Mouse (Mus musculus) midbrain, postnatal 0 days (tissue): Measurements from ENCODE around the gene Dynlt1b. TPM values are rescaled to one million over a fixed set of nuclear protein-coding genes. Genes with fewer than 3 reads are reported as not detected.
"Not testable (repeated sequence)": the region's sequence is repeated elsewhere in the genome, so short reads cannot be mapped to it uniquely, and the experiment has no call there.

Experiments
- ATAC-seq: fragments of 200-750 bp; cut with Nextera tagmentation; 2 replicates; pipeline ENCODE4 v1.8.0; 2017; ENCODE audit warnings: moderate number of reproducible peaks, mild to moderate bottlenecking, moderate TSS enrichment, moderate library complexity; ENCODE audit not compliant: low FRiP score
- DNase-seq: peaks from one replicate; pipeline ENCODE4 v3.0.0-alpha.2; 2015; ENCODE audit warnings: low spot score
- H3K27ac ChIP-seq: fragments of 300-500 bp; sonication (generic); 2 replicates; pipeline ENCODE4 v1.5.1; 2014; ENCODE audit warnings: low read depth, mild to moderate bottlenecking, low read length, mixed read lengths
- H3K27me3 ChIP-seq: fragments of 300-500 bp; sonication (generic); 2 replicates; pipeline ENCODE4 v1.6.1; 2014; ENCODE audit warnings: low read length, control low read depth, mixed read lengths; ENCODE audit not compliant: insufficient read depth
- H3K36me3 ChIP-seq: fragments of 300-500 bp; sonication (generic); 2 replicates; pipeline ENCODE4 v1.6.1; 2014; ENCODE audit warnings: low read length, control low read depth, mixed read lengths; ENCODE audit not compliant: insufficient read depth
- H3K4me1 ChIP-seq: fragments of 300-500 bp; sonication (generic); 2 replicates; pipeline ENCODE4 v1.6.1; 2014; ENCODE audit warnings: mild to moderate bottlenecking, control low read depth, antibody characterized with exemption, low read length, mixed read lengths; ENCODE audit not compliant: insufficient read depth
- H3K4me2 ChIP-seq: fragments of 300-500 bp; sonication (generic); 2 replicates; pipeline ENCODE4 v1.6.1; 2014; ENCODE audit warnings: low read depth, mild to moderate bottlenecking, low read length, mixed read lengths; ENCODE audit not compliant: poor library complexity, severe bottlenecking
- H3K4me3 ChIP-seq: fragments of 300-500 bp; sonication (generic); 2 replicates; pipeline ENCODE4 v1.5.1; 2014; ENCODE audit warnings: low read depth, mild to moderate bottlenecking, low read length, moderate library complexity
- H3K9ac ChIP-seq: fragments of 300-500 bp; sonication (generic); replicated peaks from 2 replicates; pipeline ENCODE4 v1.6.1; 2014; ENCODE audit warnings: mild to moderate bottlenecking, low read length, moderate library complexity, mixed read lengths; ENCODE audit not compliant: poor library complexity, severe bottlenecking
- H3K9me3 ChIP-seq: fragments of 300-500 bp; sonication (generic); 2 replicates; pipeline ENCODE4 v1.6.1; 2016; ENCODE audit warnings: low read length, control low read depth
- CTCF ChIP-seq: IDR thresholded peaks from 2 replicates; pipeline ENCODE4 v1.5.1; 2016; ENCODE audit warnings: antibody characterized with exemption, mild to moderate bottlenecking
- WGBS: fragments of 180-500 bp; shearing (Covaris S2); extraction: QIAGEN DNeasy Blood & Tissue Kit; methylation state at CpG from one replicate; pipeline ENCODE4 v1.1.7; 2014; 5-methylcytosine and 5-hydroxymethylcytosine counted together
- polyA plus RNA-seq: library from polyadenylated mRNA; unstranded; fragments of >200 nt; fragmentation: Nextera tagmentation; extraction: Ambion mirVana; gene quantifications from 2 replicates; pipeline ENCODE4 v1.2.1, GENCODE M21; 2015
- total RNA-seq: library from RNA; depleted of rRNA; stranded (reverse); fragments of >200 nt; gene quantifications from 2 replicates; pipeline ENCODE4 v1.2.3, GENCODE M21; 2014; rRNA removed

The Dynlt1b gene
- total RNA-seq (443 and 625 TPM in 2 replicates), polyA plus RNA-seq (1,251 and 1,314 TPM in 2 replicates)

DNA sequence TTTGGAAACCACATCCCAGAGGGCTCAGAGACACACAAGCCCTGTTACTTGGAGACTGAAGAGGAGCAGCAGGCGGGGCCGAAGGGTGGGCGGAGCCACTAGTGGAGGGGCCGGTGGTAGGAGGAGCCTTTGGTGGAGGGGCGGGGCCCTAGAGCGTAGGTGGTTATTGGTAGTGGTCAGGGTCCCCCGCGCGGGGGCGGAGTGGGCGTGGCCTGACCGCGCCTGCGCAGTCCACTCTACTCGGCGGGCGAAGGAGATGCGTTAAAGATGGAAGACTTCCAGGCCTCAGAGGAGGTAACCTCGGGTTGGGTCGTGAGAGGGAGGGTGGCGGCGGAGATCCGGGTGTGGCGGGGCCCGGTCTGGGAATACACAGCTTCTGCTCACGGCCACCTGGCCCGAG is at the start of gene Dynlt1b:
Gene Dynlt1b, plus strand, starts transcription at position 168 of the 400 bp plus-strand sequence.
- H3K4me3 ChIP-seq = peak within 1 kb of the TSS; percentile 41
- peak; percentile 49 for TF ChIP-seq CTCF
- ATAC-seq = peak; percentile 95
- H3K27ac ChIP-seq = peak within 1 kb of the TSS; percentile 51; the same call in 1 of the 2 replicates
- peak within 1 kb of the TSS; percentile 44 for H3K9ac ChIP-seq
- DNase-seq = peak; percentile 100
- H3K4me2 ChIP-seq = peak within 1 kb of the TSS; percentile 34; the same call in 1 of the 2 replicates
- H3K4me1 ChIP-seq, H3K9me3 ChIP-seq, H3K36me3 ChIP-seq, H3K27me3 ChIP-seq: not testable (repeated sequence)
- WGBS = under 1% methylated on average over 27 of the region's 27 CpGs

- not testable (repeated sequence) for H3K27ac ChIP-seq, H3K36me3 ChIP-seq, DNase-seq, H3K27me3 ChIP-seq, H3K9ac ChIP-seq, H3K4me1 ChIP-seq, H3K9me3 ChIP-seq, H3K4me3 ChIP-seq, H3K4me2 ChIP-seq
- WGBS = 33% methylated on average over 1 of the region's 8 CpGs
- peak; percentile 50; the same call in 1 of the 2 replicates for ATAC-seq
These were observed 49.6 kb upstream of the Dynlt1b start for GRCm38 (mm10) chr17:6380182-6380841.

GRCm38 (mm10) chr17:6381071-6381682 is 48.7 kb upstream of the Dynlt1b start:
- H3K9me3 ChIP-seq, H3K27me3 ChIP-seq, H3K27ac ChIP-seq, DNase-seq, H3K4me1 ChIP-seq, H3K9ac ChIP-seq, ATAC-seq, H3K4me2 ChIP-seq, H3K36me3 ChIP-seq, H3K4me3 ChIP-seq: not testable (repeated sequence)
- no CpG with 5 or more reads among the region's 8 CpGs for WGBS

- not testable (repeated sequence) for H3K4me3 ChIP-seq, H3K4me2 ChIP-seq, DNase-seq, H3K4me1 ChIP-seq, H3K9me3 ChIP-seq, H3K9ac ChIP-seq, H3K36me3 ChIP-seq, H3K27ac ChIP-seq, H3K27me3 ChIP-seq
- 0 out of 2 replicates have a peak, but pooled peaks have one; percentile 20 for ATAC-seq
- WGBS = no CpG with 5 or more reads among the region's 4 CpGs
These were observed 43.0 kb upstream of the Dynlt1b start for GRCm38 (mm10) chr17:6386927-6387326.

DNA sequence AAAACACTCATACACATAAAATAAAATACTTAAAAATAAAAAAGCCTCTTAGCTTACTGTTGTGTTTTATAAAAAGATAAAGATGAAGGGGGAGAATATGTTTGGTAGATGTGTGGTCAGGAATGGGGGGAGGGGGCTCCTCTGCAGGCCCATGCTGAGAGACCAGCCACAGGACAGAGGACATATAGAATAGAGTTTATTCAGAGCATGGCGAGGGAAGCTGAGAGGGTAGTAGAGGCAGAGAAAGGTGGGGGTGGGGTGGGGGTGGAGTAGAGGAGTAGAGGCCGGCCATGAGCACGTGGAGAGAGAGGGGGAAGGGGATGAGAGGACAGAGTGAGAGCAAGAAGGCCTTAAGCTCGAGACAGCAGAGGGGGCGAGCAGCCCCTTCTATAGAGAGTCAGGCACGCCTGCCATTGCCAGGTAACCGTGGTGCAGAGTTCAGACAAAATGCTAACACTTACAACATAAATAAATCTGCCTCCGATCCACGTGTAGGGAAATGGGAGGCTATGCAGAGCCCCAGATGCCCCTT is 42.5 kb upstream of the Dynlt1b start:
- H3K4me1 ChIP-seq, H3K4me2 ChIP-seq, H3K36me3 ChIP-seq, DNase-seq, H3K27me3 ChIP-seq, H3K9ac ChIP-seq, H3K27ac ChIP-seq, H3K9me3 ChIP-seq, H3K4me3 ChIP-seq: not testable (repeated sequence)
- 0 out of 2 replicates have a peak, but pooled peaks have one; percentile 17 for ATAC-seq
- no CpG with 5 or more reads among the region's 9 CpGs for WGBS

DNA sequence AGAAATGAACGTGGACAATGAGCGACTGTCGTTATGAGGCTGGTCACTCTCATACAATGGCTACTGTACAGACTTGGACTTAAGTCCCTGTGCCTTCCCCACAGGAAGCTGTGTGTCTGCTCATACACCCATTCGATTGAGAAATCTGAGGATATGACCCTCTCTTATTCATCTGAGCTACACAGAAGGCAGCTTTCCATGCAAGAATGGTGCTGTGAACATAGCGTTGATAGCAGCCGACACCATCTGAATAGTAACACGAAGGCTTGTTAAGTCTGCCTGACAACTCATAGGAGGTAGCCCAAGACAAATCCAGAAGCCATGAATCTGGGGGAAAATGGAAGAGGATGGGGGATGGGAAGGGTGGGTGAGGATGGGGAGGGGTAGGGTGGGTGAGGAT is 40.4 kb upstream of the Dynlt1b start:
- not testable (repeated sequence) for ATAC-seq, H3K9ac ChIP-seq
- WGBS = 54% methylated on average over 2 of the region's 7 CpGs

GRCm38 (mm10) chr17:6390731-6391130 is 39.2 kb upstream of the Dynlt1b start:
- not testable (repeated sequence) for H3K9me3 ChIP-seq, H3K27ac ChIP-seq, H3K4me1 ChIP-seq, H3K4me2 ChIP-seq, H3K9ac ChIP-seq, ATAC-seq, H3K27me3 ChIP-seq, DNase-seq, H3K4me3 ChIP-seq, H3K36me3 ChIP-seq
- WGBS = 96% methylated on average over 1 of the region's 2 CpGs

More for the DNA sequence above, 40.4 kb upstream of the Dynlt1b start:
- H3K27ac ChIP-seq, H3K27me3 ChIP-seq, H3K9me3 ChIP-seq, H3K4me1 ChIP-seq, H3K36me3 ChIP-seq, H3K4me3 ChIP-seq, DNase-seq, H3K4me2 ChIP-seq: not testable (repeated sequence)

DNA sequence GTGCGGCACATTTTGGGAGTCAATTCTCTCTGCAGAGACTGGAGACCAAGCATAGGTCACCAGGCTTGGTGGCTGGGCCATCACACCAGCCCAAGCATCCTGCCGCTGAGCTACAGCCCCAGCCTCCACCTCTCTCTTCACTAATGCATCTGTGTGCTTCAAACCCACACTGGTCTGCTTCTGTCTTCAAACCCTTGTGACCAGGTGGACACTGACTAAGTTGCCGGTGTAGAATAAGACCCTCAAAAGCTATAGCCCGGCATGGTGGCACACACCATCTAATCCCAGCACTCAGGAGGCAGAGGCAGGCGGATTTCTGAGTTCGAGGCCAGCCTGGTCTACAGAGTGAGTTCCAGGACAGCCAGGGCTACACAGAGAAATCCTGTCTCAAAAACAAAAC is 38.2 kb upstream of the Dynlt1b start:
- WGBS = 88% methylated on average over 5 of the region's 6 CpGs
- H3K36me3 ChIP-seq, DNase-seq, H3K27me3 ChIP-seq, H3K4me1 ChIP-seq, H3K4me2 ChIP-seq, H3K9ac ChIP-seq, H3K9me3 ChIP-seq, H3K27ac ChIP-seq, H3K4me3 ChIP-seq: not testable (repeated sequence)
- ATAC-seq = peak; percentile 13; the same call in 1 of the 2 replicates
